Mouse (Mus musculus) E14TG2a.4 (cell line): ENCODE data around the gene Kif26a.

ENCODE experiments used
- CTCF ChIP-seq: conservative IDR thresholded peaks from 2 replicates; pipeline ENCODE4 v1.5.1; 2014; ENCODE audit warnings: low read length
- NANOG ChIP-seq: IDR thresholded peaks from 2 replicates; pipeline ENCODE4 v1.6.1; 2014; ENCODE audit warnings: borderline replicate concordance, low read length, mixed read lengths
- POU5F1 ChIP-seq: IDR thresholded peaks from 2 replicates; pipeline ENCODE4 v1.6.1; 2014; ENCODE audit warnings: low read length, borderline replicate concordance

DNA sequence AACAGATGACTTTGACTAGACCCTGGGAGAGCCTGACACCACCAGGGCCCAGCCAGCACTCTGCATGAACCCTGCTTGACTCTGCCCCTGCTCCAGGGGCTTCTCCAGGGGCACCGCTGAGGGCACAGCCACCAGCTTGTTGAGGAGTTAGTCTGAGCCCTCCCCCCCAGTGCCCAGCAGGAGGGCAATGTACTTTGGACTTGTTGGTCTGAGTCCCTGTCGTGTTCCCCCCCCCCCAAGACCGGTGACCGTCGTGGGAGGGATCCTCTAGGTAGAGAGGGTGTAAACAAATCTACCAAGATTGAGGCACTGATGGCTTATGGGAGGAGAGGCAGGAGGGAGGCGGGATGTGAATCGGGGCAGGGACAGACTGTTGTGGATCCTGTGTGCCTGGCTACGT lies 12.2 kb downstream of the Kif26a start:
- no peak for TF ChIP-seq CTCF
- no peak for TF ChIP-seq NANOG
- no peak for TF ChIP-seq POU5F1
